23 mouse cellular contexts compared by ENCODE assay signal in the genomic region with DNA sequence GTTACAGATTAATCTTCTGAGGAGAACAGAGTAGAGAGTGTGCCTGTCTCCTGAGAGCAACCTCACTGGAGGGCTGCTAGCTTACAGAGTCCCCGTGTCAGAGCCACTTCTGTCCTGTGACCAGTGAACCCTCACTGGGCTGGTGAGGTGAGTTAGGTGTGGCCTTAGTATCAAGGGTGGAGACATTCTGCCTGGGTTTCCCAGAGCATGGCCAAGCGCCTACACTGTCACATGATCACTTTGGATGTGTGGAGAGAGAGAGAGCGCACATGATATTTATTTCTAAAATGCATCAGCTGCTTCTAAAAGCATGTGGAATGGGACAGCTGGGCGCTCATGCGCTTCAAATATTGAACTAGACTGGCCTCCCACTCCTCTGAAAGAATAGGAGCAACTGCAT. TPM values are rescaled to one million over a fixed set of nuclear protein-coding genes. Genes with fewer than 3 reads are reported as not detected.
DNase-seq lines count a peak whose midpoint lies in the region; ATAC-seq lines count a peak whose summit lies in the region.
"Not testable (repeated sequence)": the region's sequence is repeated elsewhere in the genome, so short reads cannot be mapped to it uniquely, and the experiment has no call there.
"Had no signal": no experiment of that assay in that cellular context is flagged by ENCODE, and none has a peak within 500 bp of the region (broad histone marks: within the 10 kb centered on the region; RNA-seq: fewer than 3 reads in every experiment).

No protein-coding gene starts in this region.

- not testable (repeated sequence) for H3K4me3 ChIP-seq in intestine, embryonic 15.5 days (replicated peaks); neural tube, embryonic 13.5 days

- ATAC-seq in intestine, embryonic 15.5 days: peak; percentile 78
- ATAC-seq in neural tube, embryonic 13.5 days (ENCODE audit: low read depth): 0 out of 2 replicates have a peak, but pooled peaks have one; percentile 24

- not testable (repeated sequence) for H3K9ac ChIP-seq in intestine, embryonic 15.5 days; neural tube, embryonic 13.5 days

- peaks cover 12% of the 10 kb centered on the region for H3K9me3 ChIP-seq in intestine, embryonic 15.5 days
- peaks cover 31% of the 10 kb centered on the region for H3K9me3 ChIP-seq in neural tube, embryonic 13.5 days

- not testable (repeated sequence) for H3K36me3 ChIP-seq in intestine, embryonic 15.5 days; neural tube, embryonic 13.5 days

- not testable (repeated sequence) for H3K27me3 ChIP-seq in intestine, embryonic 15.5 days (replicated peaks); neural tube, embryonic 13.5 days

- H3K4me1 ChIP-seq in intestine, embryonic 15.5 days (replicated peaks); neural tube, embryonic 13.5 days (replicated peaks): not testable (repeated sequence)

- not testable (repeated sequence) for H3K4me2 ChIP-seq in intestine, embryonic 15.5 days (replicated peaks); neural tube, embryonic 13.5 days

- DNase-seq in heart, adult 11 months: peak; percentile 88
- DNase-seq in kidney, adult 8-10 months: peak; percentile 49 to 59
- DNase-seq in kidney, postnatal 10 days: peak; percentile 34
- peak; percentile 23 for DNase-seq in layer of hippocampus, adult 11-12 months (ENCODE audit: low spot score)
- DNase-seq in telencephalon, adult 2 months (ENCODE audit: low read depth, low spot score): peak; percentile 0

- not testable (repeated sequence) for H3K27ac ChIP-seq in intestine, embryonic 15.5 days; neural tube, embryonic 13.5 days (replicated peaks)

- 83% methylated on average over 5 of the region's 5 CpGs for WGBS in intestine, embryonic 15.5 days
- 88% methylated on average over 5 of the region's 5 CpGs for WGBS in neural tube, embryonic 13.5 days

RNA-seq across cellular contexts. Expression of a gene that starts 46.0 kb away (rescaled TPM):
- not detected in 2 replicates for polyA plus RNA-seq in intestine, embryonic 15.5 days (2015; fragmentation: Nextera tagmentation; extraction: Ambion mirVana)
- 0.11 and 0.17 TPM in 2 replicates for polyA plus RNA-seq in neural tube, embryonic 13.5 days (2015; fragmentation: Nextera tagmentation; extraction: Ambion mirVana)
- polyA plus RNA-seq: activated CD4-positive, CD25-positive, alpha-beta regulatory T cell, adult 4 months; C2C12; cerebellum, adult 2 months; embryonic facial prominence, embryonic 12.5 days; forebrain, embryonic 11.5 days; forebrain, postnatal 0 days; heart, embryonic 13.5 days; hindbrain, embryonic 12.5 days; inflammation-experienced regulatory T-cells, adult 6 months; limb, embryonic 10.5 days; liver, embryonic 15.5 days; lung, embryonic 16.5 days; macrophage; midbrain, embryonic 15.5 days; neural tube, embryonic 15.5 days; urinary bladder, adult 2 months had no signal

Comparison
In these comparisons a context has a peak if more than half of its experiments do, and no peak if none do; other contexts are left out.
1. DNase-seq: peak in every context shown above with its lines; median percentile 88 in heart, adult 11 months; 54 in kidney, adult 8-10 months; 34 in kidney, postnatal 10 days; 23 in layer of hippocampus, adult 11-12 months; 0 in telencephalon, adult 2 months.